Comparison of ENCODE assay signal across 8 mouse cellular contexts in the genomic region with DNA sequence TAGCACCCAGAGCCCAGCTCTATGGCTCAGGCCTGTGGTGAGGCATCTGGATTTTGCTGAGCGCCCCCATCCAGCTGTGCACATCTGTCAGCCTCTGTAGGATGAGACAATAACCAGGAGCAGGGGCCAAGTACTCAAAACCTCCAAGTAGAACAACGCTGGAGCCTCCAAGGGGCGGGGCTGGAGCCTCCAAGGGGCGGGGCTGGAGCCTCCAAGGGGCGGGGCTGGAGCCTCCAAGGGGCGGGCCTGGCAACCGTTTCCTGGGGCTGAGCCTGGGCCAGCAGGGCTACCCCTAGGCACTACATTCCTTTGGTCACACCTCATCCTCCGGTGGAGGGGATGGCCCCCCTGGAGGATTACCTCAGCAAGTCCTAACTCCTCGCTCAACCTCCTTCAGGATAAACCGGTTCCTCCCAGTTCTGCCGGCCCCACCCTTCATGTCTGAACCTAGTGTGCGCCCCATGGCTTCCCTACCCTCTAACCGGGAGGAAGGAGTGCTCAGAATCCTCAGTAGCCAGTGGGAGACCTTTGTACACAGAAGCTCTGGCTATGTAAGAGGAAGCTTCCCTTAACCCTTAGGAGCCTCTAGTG. TPM values are rescaled to one million over a fixed set of nuclear protein-coding genes. Genes with fewer than 3 reads are reported as not detected.
DNase-seq lines count a peak whose midpoint lies in the region; ATAC-seq and TF ChIP-seq lines count a peak whose summit lies in the region.

No protein-coding gene starts in this region.

- no peak overlapping the region for H3K4me3 ChIP-seq in left cerebral cortex, adult 2 months
- H3K4me3 ChIP-seq in heart, embryonic 10.5 days: peak overlapping the region; percentile 38
- no peak overlapping the region for H3K4me3 ChIP-seq in kidney, embryonic 15.5 days (replicated peaks)
- H3K4me3 ChIP-seq in cerebellum, adult 2 months (replicated peaks; ENCODE audit: insufficient read depth, low read depth, low read length): no peak overlapping the region

- 3% methylated on average over 13 of the region's 13 CpGs for WGBS in heart, embryonic 10.5 days
- 9% methylated on average over 13 of the region's 13 CpGs for WGBS in kidney, embryonic 15.5 days
- WGBS in cerebellum, adult 2 months: 15% methylated on average over 13 of the region's 13 CpGs

- 0 out of 2 replicates have a peak, but pooled peaks cover 8% of the 10 kb centered on the region for H3K27me3 ChIP-seq in heart, embryonic 10.5 days (ENCODE audit: insufficient read depth, poor library complexity, severe bottlenecking)
- H3K27me3 ChIP-seq in kidney, embryonic 15.5 days: no peaks in the 10 kb centered on the region
- H3K27me3 ChIP-seq in cerebellum, adult 2 months (ENCODE audit: control insufficient read depth, insufficient read depth, low read length): no peaks in the 10 kb centered on the region

- no peaks in the 10 kb centered on the region for H3K9me3 ChIP-seq in heart, embryonic 10.5 days
- H3K9me3 ChIP-seq in kidney, embryonic 15.5 days (replicated peaks): no peaks in the 10 kb centered on the region

- ATAC-seq in kidney, embryonic 15.5 days (replicated peaks; ENCODE audit: low FRiP score): peak; percentile 59

- intact Hi-C loops in left cerebral cortex, adult 2 months (cut with DNase I): no loop called here
- intact Hi-C loops in left cerebral cortex, postnatal 14 days (cut with DNase I): no loop called here

- H3K4me2 ChIP-seq in kidney, embryonic 15.5 days: peak overlapping the region; percentile 37

- no peak for TF ChIP-seq POLR2A in cerebellum, adult 2 months (IDR thresholded peaks at IDR 0.05; ENCODE audit: borderline replicate concordance, insufficient read depth, low read length)

- H3K4me1 ChIP-seq in heart, embryonic 10.5 days: peaks cover 48% of the 10 kb centered on the region
- peaks cover 45% of the 10 kb centered on the region for H3K4me1 ChIP-seq in kidney, embryonic 15.5 days
- H3K4me1 ChIP-seq in cerebellum, adult 2 months (ENCODE audit: control insufficient read depth, insufficient read depth, low read length): no peaks in the 10 kb centered on the region

- no peak for DNase-seq in left cerebral cortex, adult 2 months (ENCODE audit: extremely low spot score in 1 of 2, low spot score in 2 of 2)
- DNase-seq in left cerebral cortex, postnatal 14 days (ENCODE audit: low spot score in 2 of 2): no peak
- peak; percentile 66 for DNase-seq in embryo, embryonic 10 days (ENCODE audit: low spot score)
- peak; percentile 84 for DNase-seq in heart, embryonic 10.5 days (ENCODE audit: low spot score)
- DNase-seq in lung, postnatal 36 days: peak; percentile 77
- peak; percentile 39 for DNase-seq in thymus, postnatal 36 days
- no peak for DNase-seq in cerebellum, adult 2 months

- H3K9ac ChIP-seq in kidney, embryonic 15.5 days: no peak overlapping the region

- no peak for TF ChIP-seq CTCF in left cerebral cortex, adult 2 months (IDR thresholded peaks at IDR 0.05)
- no peak for TF ChIP-seq CTCF in cerebellum, adult 2 months (IDR thresholded peaks at IDR 0.05; ENCODE audit: borderline replicate concordance, insufficient read depth, low read depth, low read length)

- H3K27ac ChIP-seq in left cerebral cortex, adult 2 months: peak overlapping the region; percentile 83
- H3K27ac ChIP-seq in heart, embryonic 10.5 days: peak overlapping the region; percentile 77
- peak overlapping the region; percentile 23; the same call in 1 of the 2 replicates for H3K27ac ChIP-seq in kidney, embryonic 15.5 days
- no peak overlapping the region for H3K27ac ChIP-seq in cerebellum, adult 2 months (ENCODE audit: insufficient read depth, low read length)

- no peaks in the 10 kb centered on the region for H3K36me3 ChIP-seq in heart, embryonic 10.5 days
- no peaks in the 10 kb centered on the region for H3K36me3 ChIP-seq in kidney, embryonic 15.5 days

RNA-seq across cellular contexts. Expression of a gene that starts 30.0 kb away (rescaled TPM):
- total RNA-seq in left cerebral cortex, adult 2 months (2021): 10 to 100 TPM; 43.1 to 43.6 TPM
- 10 to 100 TPM; 33.7 to 38.0 TPM for total RNA-seq in left cerebral cortex, postnatal 14 days (2021)
- 8.3 and 8.6 TPM in 2 replicates for polyA plus RNA-seq in heart, embryonic 10.5 days (2016; fragmentation: Nextera tagmentation; extraction: Ambion mirVana)
- polyA plus RNA-seq in kidney, embryonic 15.5 days (2015; fragmentation: Nextera tagmentation; extraction: Ambion mirVana): 4.3 and 5.1 TPM in 2 replicates
- 30.1 and 36.3 TPM in 2 replicates for polyA plus RNA-seq in cerebellum, adult 2 months (2012; rRNA removed)

RNA-seq across cellular contexts. Expression of a gene that starts 33.7 kb away (rescaled TPM):
- 1 to 10 TPM; 3.4 to 3.7 TPM for total RNA-seq in left cerebral cortex, adult 2 months (2021)
- 1 to 10 TPM; 3.5 to 4.7 TPM for total RNA-seq in left cerebral cortex, postnatal 14 days (2021)
- polyA plus RNA-seq in heart, embryonic 10.5 days (2016; fragmentation: Nextera tagmentation; extraction: Ambion mirVana): 17.6 and 17.8 TPM in 2 replicates
- polyA plus RNA-seq in kidney, embryonic 15.5 days (2015; fragmentation: Nextera tagmentation; extraction: Ambion mirVana): 19.3 and 23.6 TPM in 2 replicates
- polyA plus RNA-seq in cerebellum, adult 2 months (2012; rRNA removed): 16.0 and 18.5 TPM in 2 replicates

Comparison
In these comparisons a context has a peak if more than half of its experiments do, and no peak if none do; other contexts are left out.
1. DNase-seq: peak in embryo, embryonic 10 days (single experiment), heart, embryonic 10.5 days (single experiment), lung, postnatal 36 days (single experiment) and thymus, postnatal 36 days (2 of 2); none in left cerebral cortex, adult 2 months (0 of 2), left cerebral cortex, postnatal 14 days (0 of 2) and cerebellum, adult 2 months (0 of 2).